Mouse (Mus musculus) heart, embryonic 10.5 days (tissue): ENCODE results near the gene Olfr491. TPM values are rescaled to one million over a fixed set of nuclear protein-coding genes. Genes with fewer than 3 reads are reported as not detected.

Experiments used
- DNase-seq: peaks from one replicate; pipeline ENCODE4 v3.0.0-alpha.2; 2017; ENCODE audit warnings: low spot score
- H3K27ac ChIP-seq: fragments of 300-500 bp; sonication (generic); 2 replicates; pipeline ENCODE4 v1.5.1; 2016; ENCODE audit warnings: mild to moderate bottlenecking
- H3K27me3 ChIP-seq: fragments of 300-500 bp; sonication (generic); 2 replicates; pipeline ENCODE4 v1.6.1; 2016; ENCODE audit warnings: mild to moderate bottlenecking; ENCODE audit not compliant: poor library complexity, insufficient read depth, severe bottlenecking
- H3K36me3 ChIP-seq: fragments of 300-500 bp; sonication (generic); 2 replicates; pipeline ENCODE4 v1.6.1; 2016; ENCODE audit warnings: mild to moderate bottlenecking, moderate library complexity
- H3K4me1 ChIP-seq: fragments of 300-500 bp; sonication (generic); 2 replicates; pipeline ENCODE4 v1.6.1; 2016; ENCODE audit warnings: mild to moderate bottlenecking
- H3K4me3 ChIP-seq: fragments of 300-500 bp; sonication (generic); 2 replicates; pipeline ENCODE4 v1.5.1; 2016; ENCODE audit warnings: mild to moderate bottlenecking, moderate library complexity
- H3K9me3 ChIP-seq: fragments of 300-500 bp; sonication (generic); 2 replicates; pipeline ENCODE4 v1.6.1; 2016; ENCODE audit warnings: mild to moderate bottlenecking, moderate library complexity
- WGBS: fragments of 180-500 bp; shearing (Covaris S2); methylation state at CpG from one replicate; pipeline ENCODE4 v1.1.7; 2016; 5-methylcytosine and 5-hydroxymethylcytosine counted together
- polyA plus RNA-seq: library from polyadenylated mRNA; unstranded; fragments of >200 nt; fragmentation: Nextera tagmentation; extraction: Ambion mirVana; gene quantifications from 2 replicates; pipeline ENCODE4 v1.2.1, GENCODE M21; 2016

Gene Olfr491
- not detected in 2 replicates for polyA plus RNA-seq

DNA sequence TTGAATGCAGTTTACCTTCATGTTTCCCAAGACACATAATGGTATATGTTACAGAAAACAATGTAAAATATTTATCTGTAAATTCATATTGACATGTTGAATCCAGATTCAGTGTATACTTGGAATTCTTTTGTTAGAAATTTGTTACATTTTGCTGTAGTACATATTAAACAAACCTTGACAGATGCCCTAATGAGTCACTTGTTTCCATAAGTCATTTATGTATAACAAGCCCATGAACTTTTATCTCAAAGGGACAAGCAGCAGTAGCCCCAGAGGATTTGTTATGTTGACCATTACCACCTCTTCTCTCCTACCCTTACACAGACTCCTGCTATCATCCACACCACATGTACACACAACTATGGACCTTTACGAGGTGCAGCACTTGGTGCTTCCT is at the start of gene Olfr491:
Olfr491 (plus strand) TSS at position 301 of the 400 bp plus-strand sequence.
- H3K36me3 ChIP-seq: no peaks in the 10 kb centered on the region
- no peak within 1 kb of the TSS for H3K4me3 ChIP-seq
- DNase-seq: no peak
- H3K9me3 ChIP-seq: no peaks in the 10 kb centered on the region
- no peaks in the 10 kb centered on the region for H3K27me3 ChIP-seq
- H3K4me1 ChIP-seq: no peaks in the 10 kb centered on the region
- WGBS: 66% methylated on average over 1 of the region's 1 CpGs
- H3K27ac ChIP-seq: no peak within 1 kb of the TSS

GRCm38 (mm10) chr7:108288834-108289233 is 24.4 kb upstream of the Olfr491 start, which contains the start of gene Olfr490:
Olfr490 (minus strand) TSS chr7:108288934.
- H3K4me3 ChIP-seq: no peak within 1 kb of the TSS
- DNase-seq: no peak

GRCm38 (mm10) chr7:108323574-108323973 is 10.3 kb downstream of the Olfr491 start, which contains the start of gene Olfr492:
Olfr492 (minus strand) TSS chr7:108323674.
- 85% methylated on average over 2 of the region's 2 CpGs for WGBS
- H3K9me3 ChIP-seq: no peaks in the 10 kb centered on the region

More at GRCm38 (mm10) chr7:108288834-108289233, 24.4 kb upstream of the Olfr491 start, which contains the start of gene Olfr490:
- Histone ChIP-seq H3K9me3 (no peaks in the 10 kb centered on the region), H3K36me3 (no peaks in the 10 kb centered on the region), H3K27me3 (no peaks in the 10 kb centered on the region), H3K27ac (no peak within 1 kb of the TSS), H3K4me1 (no peaks in the 10 kb centered on the region)

GRCm38 (mm10) chr7:108346879-108347278 is 33.6 kb downstream of the Olfr491 start, which contains the start of gene Olfr493:
Olfr493 (minus strand) TSS chr7:108346979.
- Histone ChIP-seq H3K36me3 (no peaks in the 10 kb centered on the region), H3K27me3 (no peaks in the 10 kb centered on the region), H3K4me1 (no peaks in the 10 kb centered on the region), H3K27ac (no peak within 1 kb of the TSS), H3K4me3 (no peak within 1 kb of the TSS), H3K9me3 (no peaks in the 10 kb centered on the region)
- DNase-seq: no peak
- WGBS: 71% methylated on average over 1 of the region's 1 CpGs

More at GRCm38 (mm10) chr7:108323574-108323973, 10.3 kb downstream of the Olfr491 start, which contains the start of gene Olfr492:
- H3K36me3 ChIP-seq: no peaks in the 10 kb centered on the region
- H3K27me3 ChIP-seq: no peaks in the 10 kb centered on the region
- H3K4me1 ChIP-seq: no peaks in the 10 kb centered on the region
- no peak within 1 kb of the TSS for H3K4me3 ChIP-seq
- no peak within 1 kb of the TSS for H3K27ac ChIP-seq
- no peak for DNase-seq

DNA sequence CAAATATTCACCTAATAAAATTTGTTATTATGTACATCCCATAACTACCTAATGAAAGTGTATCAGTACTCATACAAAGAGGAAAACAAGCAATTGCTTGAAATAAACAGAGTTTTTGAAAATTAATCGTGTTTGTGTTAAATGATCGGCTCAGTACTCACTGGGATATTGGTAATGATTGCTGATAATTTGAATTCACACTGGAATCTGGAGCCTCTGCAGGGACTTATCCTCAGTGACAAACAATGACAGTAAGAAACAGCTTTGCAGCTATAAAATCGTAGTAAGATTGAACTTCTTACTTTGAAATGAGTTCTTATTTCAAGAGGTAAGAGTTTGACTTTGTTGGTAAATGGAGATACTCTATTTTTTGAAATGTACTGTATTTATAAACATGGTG is 51.8 kb downstream of the Olfr491 start, which contains the start of gene Olfr494:
Olfr494 (plus strand) TSS at position 301 of the 400 bp plus-strand sequence.
- Histone ChIP-seq H3K4me3 (no peak within 1 kb of the TSS), H3K9me3 (no peaks in the 10 kb centered on the region), H3K36me3 (no peaks in the 10 kb centered on the region), H3K27me3 (no peaks in the 10 kb centered on the region), H3K27ac (no peak within 1 kb of the TSS), H3K4me1 (no peaks in the 10 kb centered on the region)
- WGBS: 70% methylated on average over 3 of the region's 3 CpGs
- no peak for DNase-seq

Other genes with a start within 250 kb of the Olfr491 start
- gene Olfr480, start 246.1 kb upstream of the Olfr491 start, polyA plus RNA-seq: not detected in 2 replicates
- not detected in 2 replicates for gene Olfr481, start 233.6 kb upstream of the Olfr491 start, polyA plus RNA-seq
- gene Olfr482, start 215.9 kb upstream of the Olfr491 start, polyA plus RNA-seq: not detected in 2 replicates
- not detected in 2 replicates for gene Olfr483, start 212.6 kb upstream of the Olfr491 start, polyA plus RNA-seq
- gene Olfr484, start 186.0 kb upstream of the Olfr491 start, polyA plus RNA-seq: not detected in 2 replicates
- not detected in 2 replicates for gene Olfr485, start 153.6 kb upstream of the Olfr491 start, polyA plus RNA-seq
- gene Olfr486, start 140.7 kb upstream of the Olfr491 start, polyA plus RNA-seq: not detected in 2 replicates
- not detected in 2 replicates for gene Olfr487, start 98.8 kb upstream of the Olfr491 start, polyA plus RNA-seq
- gene Olfr488, start 55.1 kb upstream of the Olfr491 start, polyA plus RNA-seq: not detected in 2 replicates
- gene Olfr490, start 24.5 kb upstream of the Olfr491 start, polyA plus RNA-seq: not detected in 2 replicates
- not detected in 2 replicates for gene Olfr492, start 10.2 kb downstream of the Olfr491 start, polyA plus RNA-seq
- gene Olfr493, start 33.5 kb downstream of the Olfr491 start, polyA plus RNA-seq: not detected in 2 replicates
- gene Olfr494, start 51.9 kb downstream of the Olfr491 start, polyA plus RNA-seq: not detected in 2 replicates
- gene Olfr495, start 79.7 kb downstream of the Olfr491 start, polyA plus RNA-seq: not detected in 2 replicates
- not detected in 2 replicates for gene Olfr497, start 107.0 kb downstream of the Olfr491 start, polyA plus RNA-seq
- gene Olfr498, start 151.9 kb downstream of the Olfr491 start, polyA plus RNA-seq: not detected in 2 replicates
- not detected in 2 replicates for gene Olfr502, start 211.6 kb downstream of the Olfr491 start, polyA plus RNA-seq
- gene Olfr503, start 231.1 kb downstream of the Olfr491 start, polyA plus RNA-seq: not detected in 2 replicates